Mouse (Mus musculus) ovary, adult 2 months (tissue): Measurements from ENCODE around the gene 9930111J21Rik2. TPM values are rescaled to one million over a fixed set of nuclear protein-coding genes. Genes with fewer than 3 reads are reported as not detected.

Experiments used
- polyA plus RNA-seq: library from polyadenylated mRNA; depleted of rRNA; stranded (reverse); fragments of >200 nt; gene quantifications from 2 replicates; pipeline ENCODE4 v1.2.3, GENCODE M21; 2012; rRNA removed

The 9930111J21Rik2 gene
- 0.54 and 1.0 TPM in 2 replicates for polyA plus RNA-seq

DNA sequence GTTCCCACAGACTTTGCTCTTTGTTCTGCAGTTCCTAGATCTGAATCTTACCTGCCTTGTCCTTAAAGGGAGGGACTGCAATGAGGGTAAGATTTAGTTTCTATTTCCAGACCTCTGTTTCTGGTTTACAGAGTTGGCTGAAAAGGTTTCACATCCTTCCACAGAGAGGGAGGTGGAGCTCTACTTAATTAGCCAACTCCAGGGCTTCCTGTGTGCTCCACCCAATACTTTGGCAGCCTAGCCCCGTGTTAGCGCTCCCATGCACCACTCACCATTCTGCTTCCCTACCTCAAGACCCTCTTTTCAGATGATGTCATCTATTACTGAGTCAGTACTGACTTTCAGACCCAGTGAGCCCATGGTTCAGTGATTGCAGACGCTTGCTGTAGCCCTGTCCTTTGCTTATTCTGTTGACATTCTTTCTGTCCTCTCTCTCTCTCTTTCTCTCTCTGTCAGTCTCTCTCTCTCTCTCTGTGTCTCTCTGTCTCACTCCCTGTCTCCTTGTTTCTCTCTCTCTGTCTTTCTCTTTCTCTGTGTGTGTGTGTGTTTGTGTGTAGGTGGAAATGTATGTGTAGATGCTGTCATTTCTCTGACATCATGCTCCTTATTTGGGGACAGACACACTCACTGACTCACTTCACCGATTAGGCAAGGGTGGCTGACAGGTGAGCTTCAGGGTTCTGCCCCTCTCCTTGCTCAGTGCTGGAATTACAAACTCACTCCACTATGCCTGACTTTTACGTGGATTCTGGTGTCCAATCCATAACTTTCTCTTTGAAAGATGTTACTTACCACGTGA, at the start of gene 9930111J21Rik2:
9930111J21Rik2 (minus strand) TSS at position 150 of the 799 bp plus-strand sequence.

DNA sequence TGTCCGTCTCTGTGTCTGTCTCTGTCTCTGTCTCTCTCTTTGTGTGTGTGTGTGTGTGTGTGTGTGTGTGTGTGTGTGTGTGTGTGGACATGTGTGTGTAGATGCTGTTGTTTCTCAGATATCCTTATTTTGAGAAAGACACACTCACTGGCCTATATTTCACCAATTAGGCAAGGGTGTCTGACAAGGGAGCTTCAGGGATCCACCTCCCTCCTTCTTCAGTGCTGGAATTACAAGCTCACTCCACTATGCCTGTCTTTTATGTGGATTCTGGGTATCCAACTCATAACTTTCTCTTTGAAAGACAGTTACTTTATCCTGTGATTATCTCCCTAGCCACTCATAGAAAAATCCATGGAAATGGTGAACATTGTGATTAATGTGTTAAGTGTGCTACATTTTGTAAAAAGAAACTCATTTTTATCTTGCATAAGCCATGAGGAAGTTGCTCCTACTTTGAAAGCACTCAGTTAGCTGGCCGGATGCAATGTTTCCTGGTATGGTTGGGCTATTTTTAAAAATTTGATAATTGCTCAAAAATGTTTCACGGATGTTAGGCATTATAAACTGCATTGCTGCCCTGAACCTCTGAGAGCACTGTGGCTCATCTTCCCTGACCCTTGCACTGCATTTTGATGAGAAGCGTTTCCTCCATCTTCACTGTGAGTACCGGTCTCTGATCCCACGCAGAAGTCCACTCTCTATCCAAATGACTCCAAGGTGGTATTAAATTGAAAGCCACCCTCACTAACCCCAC, 25.1 kb upstream of the 9930111J21Rik2 start, which contains the start of gene Ifi47:
Ifi47 (plus strand) TSS at position 587 of the 757 bp plus-strand sequence.

DNA sequence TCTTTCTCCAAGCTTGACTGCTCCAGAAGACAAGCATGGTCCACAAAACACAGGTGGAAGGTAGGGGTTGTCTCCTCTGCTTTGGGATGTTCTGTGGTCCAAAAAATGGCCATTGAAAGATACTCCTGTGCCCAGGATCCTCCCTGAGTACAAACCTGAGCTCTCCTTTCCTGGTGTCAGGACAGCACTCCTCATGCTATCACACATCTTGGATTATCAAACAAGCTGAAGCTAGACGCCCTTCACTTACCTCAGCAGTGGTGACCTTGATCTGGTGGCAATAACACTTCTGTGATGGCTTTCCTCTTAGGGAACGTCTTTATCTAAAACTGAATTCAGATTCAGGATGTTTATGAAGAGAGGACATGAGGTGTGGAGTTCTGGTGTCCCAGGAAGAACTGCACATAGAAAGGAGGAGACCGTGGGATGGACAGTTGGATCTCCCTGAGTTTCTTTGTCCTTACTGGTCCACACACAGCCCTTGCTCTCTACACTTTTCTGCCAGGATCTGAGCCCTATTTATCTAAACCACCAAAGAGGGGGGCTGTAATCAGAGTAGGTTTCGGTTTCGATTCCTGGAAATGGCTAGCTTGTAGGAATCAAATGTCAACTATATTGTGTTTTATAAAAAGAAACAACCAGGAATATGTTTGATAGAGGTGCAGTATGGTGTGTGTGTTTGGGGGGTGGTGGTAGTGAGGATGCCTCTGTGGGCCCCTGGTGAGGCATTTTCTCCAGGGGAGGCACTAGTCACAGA, 12.8 kb upstream of the 9930111J21Rik2 start, which contains the start of gene Tgtp2:
Tgtp2 (minus strand) TSS at position 494 of the 757 bp plus-strand sequence.

DNA sequence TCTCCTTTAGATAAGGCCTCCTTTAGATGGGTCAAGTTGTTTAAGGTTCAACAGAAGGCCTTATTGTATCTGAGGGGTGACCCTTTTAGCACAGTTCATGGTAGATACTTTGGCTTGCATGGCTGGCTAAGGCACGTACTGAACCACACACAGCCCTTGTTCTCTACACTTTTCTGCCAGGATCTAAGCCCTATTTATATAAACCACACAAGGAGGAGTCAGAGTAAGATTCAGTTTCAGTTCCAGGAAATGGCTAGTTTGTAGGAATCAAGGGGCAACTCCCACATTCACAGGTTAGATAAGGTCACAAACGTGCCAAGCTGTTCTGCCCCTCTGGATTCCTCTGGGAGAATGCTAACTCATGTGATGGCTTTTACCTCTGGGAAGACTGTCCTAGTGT, 57.0 kb downstream of the 9930111J21Rik2 start, which contains the start of gene Tgtp1:
Tgtp1 (minus strand) TSS at position 155 of the 400 bp plus-strand sequence.

DNA sequence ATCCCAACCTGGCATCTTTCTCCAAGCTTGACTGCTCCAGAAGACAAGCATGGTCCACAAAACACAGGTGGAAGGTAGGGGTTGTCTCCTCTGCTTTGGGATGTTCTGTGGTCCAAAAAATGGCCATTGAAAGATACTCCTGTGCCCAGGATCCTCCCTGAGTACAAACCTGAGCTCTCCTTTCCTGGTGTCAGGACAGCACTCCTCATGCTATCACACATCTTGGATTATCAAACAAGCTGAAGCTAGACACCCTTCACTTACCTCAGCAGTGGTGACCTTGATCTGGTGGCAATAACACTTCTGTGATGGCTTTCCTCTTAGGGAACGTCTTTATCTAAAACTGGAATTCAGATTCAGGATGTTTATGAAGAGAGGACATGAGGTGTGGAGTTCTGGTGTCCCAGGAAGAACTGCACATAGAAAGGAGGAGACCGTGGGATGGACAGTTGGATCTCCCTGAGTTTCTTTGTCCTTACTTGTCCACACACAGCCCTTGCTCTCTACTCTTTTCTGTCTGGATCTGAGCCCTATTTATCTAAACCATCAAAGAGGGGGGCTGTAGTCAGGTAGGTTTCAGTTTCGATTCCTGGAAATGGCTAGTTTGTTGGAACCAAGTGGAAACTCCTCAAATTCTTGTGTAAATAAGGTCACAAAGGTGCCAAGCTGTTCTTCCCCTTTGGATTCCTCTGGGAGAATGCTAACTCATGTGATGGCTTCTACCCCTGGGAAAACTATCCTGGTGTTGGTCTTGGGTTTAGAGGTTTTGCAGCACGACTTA, 59.1 kb downstream of the 9930111J21Rik2 start, which contains the start of gene Gm12185:
Gm12185 (minus strand) TSS at position 487 of the 781 bp plus-strand sequence.

DNA sequence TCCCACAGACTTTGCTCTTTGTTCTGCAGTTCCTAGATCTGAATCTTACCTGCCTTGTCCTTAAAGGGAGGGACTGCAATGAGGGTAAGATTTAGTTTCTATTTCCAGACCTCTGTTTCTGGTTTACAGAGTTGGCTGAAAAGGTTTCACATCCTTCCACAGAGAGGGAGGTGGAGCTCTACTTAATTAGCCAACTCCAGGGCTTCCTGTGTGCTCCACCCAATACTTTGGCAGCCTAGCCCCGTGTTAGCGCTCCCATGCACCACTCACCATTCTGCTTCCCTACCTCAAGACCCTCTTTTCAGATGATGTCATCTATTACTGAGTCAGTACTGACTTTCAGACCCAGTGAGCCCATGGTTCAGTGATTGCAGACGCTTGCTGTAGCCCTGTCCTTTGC, 71.8 kb downstream of the 9930111J21Rik2 start, which contains the start of gene 9930111J21Rik1:
9930111J21Rik1 (minus strand) TSS at position 148 of the 400 bp plus-strand sequence.

DNA sequence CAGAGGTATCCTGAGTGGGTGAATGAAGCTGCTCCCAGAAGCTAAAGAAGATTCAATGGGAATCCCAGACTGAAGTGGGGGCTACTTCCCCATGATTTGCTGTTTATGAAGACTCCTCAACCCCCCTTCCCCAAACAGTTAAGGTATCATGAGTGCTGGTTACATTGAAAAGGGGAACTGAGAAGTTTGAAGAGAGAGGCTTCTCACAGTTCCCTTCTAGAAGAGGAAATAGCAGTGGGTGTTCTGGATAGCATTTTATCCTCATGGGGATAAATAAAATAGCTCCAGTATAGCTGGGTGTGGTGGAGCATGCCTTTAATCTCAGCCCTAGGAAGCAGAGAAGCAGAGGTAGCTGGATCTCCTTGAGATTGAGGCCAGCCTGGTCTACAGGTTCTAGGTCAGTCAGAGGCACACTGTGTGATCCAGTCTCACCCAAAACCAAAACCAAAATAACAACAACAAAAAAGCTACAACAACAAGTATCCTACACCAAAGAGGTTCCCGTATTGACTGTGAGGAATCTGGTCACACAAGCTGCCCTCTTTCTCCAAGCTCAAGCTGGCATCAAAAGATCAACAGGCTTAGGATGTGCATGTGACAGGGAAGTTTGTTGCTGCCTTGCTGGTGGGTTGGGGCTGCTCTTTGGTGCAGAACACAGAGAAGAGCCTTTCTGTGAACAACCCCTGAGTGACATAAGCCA, 72.7 kb downstream of the 9930111J21Rik2 start, which contains the start of gene Olfr56:
Olfr56 (plus strand) TSS at position 650 of the 700 bp plus-strand sequence.

Other genes with a start within 250 kb of the 9930111J21Rik2 start
- gene Trim41, start 233.9 kb downstream of the 9930111J21Rik2 start, polyA plus RNA-seq = 33.9 and 35.4 TPM in 2 replicates
- 22.2 and 25.4 TPM in 2 replicates for gene Trim7, start 225.1 kb downstream of the 9930111J21Rik2 start, polyA plus RNA-seq
- gene Gm12184, start 224.6 kb downstream of the 9930111J21Rik2 start, polyA plus RNA-seq = 16.3 and 26.6 TPM in 2 replicates
- 7.1 and 9.1 TPM in 2 replicates for gene Irgm1, start 179.6 kb downstream of the 9930111J21Rik2 start, polyA plus RNA-seq
- 0.15 and 0.18 TPM in 2 replicates for gene Gm5431, start 149.0 kb downstream of the 9930111J21Rik2 start, polyA plus RNA-seq
- gene Psme2b, start 105.1 kb downstream of the 9930111J21Rik2 start, polyA plus RNA-seq = 1.7 and 3.1 TPM in 2 replicates
- 0.07 and 0.11 TPM in 2 replicates for gene Olfr56, start 72.4 kb downstream of the 9930111J21Rik2 start, polyA plus RNA-seq
- gene 9930111J21Rik1, start 71.8 kb downstream of the 9930111J21Rik2 start, polyA plus RNA-seq = 1.0 and 1.5 TPM in 2 replicates
- 0.03 and 0.05 TPM in 2 replicates for gene Gm12185, start 59.0 kb downstream of the 9930111J21Rik2 start, polyA plus RNA-seq
- 0.43 and 0.56 TPM in 2 replicates for gene Tgtp1, start 57.1 kb downstream of the 9930111J21Rik2 start, polyA plus RNA-seq
- gene Tgtp2, start 13.0 kb upstream of the 9930111J21Rik2 start, polyA plus RNA-seq = 2.0 TPM in 2 replicates
- gene Ifi47, start 25.3 kb upstream of the 9930111J21Rik2 start, polyA plus RNA-seq = 2.3 and 4.1 TPM in 2 replicates
- 0.52 TPM in 1 of 2 replicates, not detected in the other for gene Olfr1396, start 63.6 kb upstream of the 9930111J21Rik2 start, polyA plus RNA-seq
- not detected in 2 replicates for gene Olfr1395, start 91.0 kb upstream of the 9930111J21Rik2 start, polyA plus RNA-seq
- not detected in 2 replicates for gene Olfr1394, start 103.1 kb upstream of the 9930111J21Rik2 start, polyA plus RNA-seq
- gene Btnl9, start 135.9 kb upstream of the 9930111J21Rik2 start, polyA plus RNA-seq = 7.7 and 9.6 TPM in 2 replicates
- 0.97 and 1.0 TPM in 2 replicates for gene Zfp62, start 152.1 kb upstream of the 9930111J21Rik2 start, polyA plus RNA-seq
- gene Mgat1, start 192.9 kb upstream of the 9930111J21Rik2 start, polyA plus RNA-seq = 218 and 240 TPM in 2 replicates
- not detected in 2 replicates for gene Olfr1393, start 227.1 kb upstream of the 9930111J21Rik2 start, polyA plus RNA-seq
- 0.16 and 0.17 TPM in 2 replicates for gene Olfr1392, start 234.0 kb upstream of the 9930111J21Rik2 start, polyA plus RNA-seq